Mouse (Mus musculus) right cerebral cortex, postnatal 4 days (tissue): ENCODE data around the gene Lgals1.
A peak's percentile ranks its signal among the peaks of the same experiment; 100 is the strongest.

Experiments
- DNase-seq: peaks from one replicate; pipeline ENCODE4 v3.0.0-alpha.2; 2022

The Lgals1 gene

GRCm38 (mm10) chr15:78940325-78940724 lies 13.8 kb downstream of the Lgals1 start:
- DNase-seq, result no peak

DNA sequence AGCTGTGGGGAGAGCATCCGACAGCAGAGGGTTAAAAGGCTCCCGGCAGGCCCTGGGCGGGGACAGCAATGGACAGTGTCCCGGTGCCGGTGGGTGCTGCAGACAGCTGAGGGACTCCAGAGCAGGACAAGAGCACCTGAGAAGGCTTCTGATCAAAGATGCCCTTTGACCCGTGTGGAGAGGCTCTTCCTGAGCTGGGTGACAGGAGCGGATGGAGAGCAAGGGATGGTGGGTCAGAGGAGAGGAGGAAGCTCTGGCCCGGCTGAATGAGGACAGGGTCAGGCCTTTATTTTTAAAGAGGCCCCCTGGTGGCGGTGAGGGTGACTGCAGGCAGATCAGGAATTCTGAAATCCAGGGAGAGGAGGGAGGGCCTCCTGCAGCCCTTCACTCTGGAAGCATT lies 16.1 kb downstream of the Lgals1 start:
- DNase-seq, result peak; percentile 79

DNA sequence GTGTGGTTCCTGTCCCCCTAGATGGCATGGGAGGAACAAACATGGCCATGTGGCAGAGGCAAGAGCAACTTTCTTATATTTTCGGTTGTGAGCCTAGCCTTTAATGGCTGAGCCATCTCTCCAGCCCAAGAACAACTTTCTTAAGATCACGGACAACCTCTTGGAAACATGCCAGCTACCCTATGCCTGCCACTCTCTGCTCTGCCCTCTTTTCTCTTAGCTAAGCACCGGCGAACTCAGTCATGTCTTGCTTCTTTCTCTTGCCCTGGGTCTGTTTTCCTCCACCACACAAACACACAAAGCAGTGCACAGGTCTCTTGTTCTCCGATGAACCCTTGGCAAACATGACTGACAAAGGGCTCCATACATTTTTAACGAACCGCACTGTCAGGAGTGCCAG lies 19.7 kb downstream of the Lgals1 start:
- no peak for DNase-seq

DNA sequence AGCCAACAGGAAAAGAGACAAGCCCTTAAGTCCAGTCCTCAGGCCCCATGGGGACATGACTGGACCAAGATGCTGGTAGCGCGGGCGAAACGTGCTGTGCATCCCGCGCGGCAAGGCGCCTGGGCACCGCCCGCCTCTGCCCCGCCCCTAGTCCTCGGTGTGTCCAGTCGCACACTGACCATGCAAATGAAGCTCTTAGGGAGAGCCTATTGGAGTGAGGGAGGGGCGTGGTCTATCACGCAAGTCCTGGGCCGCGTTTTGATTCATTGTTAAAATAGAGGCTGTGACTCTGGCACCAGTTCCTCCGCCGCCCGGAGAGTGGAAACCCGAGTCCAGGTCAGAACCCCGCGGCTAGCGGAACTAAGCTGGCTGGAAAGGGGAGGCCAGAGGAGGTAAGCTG lies 21.1 kb downstream of the Lgals1 start, which contains the start of gene Triobp:
Gene Triobp (plus strand): TSS at position 68 of the 400 bp plus-strand sequence.
- DNase-seq, result peak; percentile 77

DNA sequence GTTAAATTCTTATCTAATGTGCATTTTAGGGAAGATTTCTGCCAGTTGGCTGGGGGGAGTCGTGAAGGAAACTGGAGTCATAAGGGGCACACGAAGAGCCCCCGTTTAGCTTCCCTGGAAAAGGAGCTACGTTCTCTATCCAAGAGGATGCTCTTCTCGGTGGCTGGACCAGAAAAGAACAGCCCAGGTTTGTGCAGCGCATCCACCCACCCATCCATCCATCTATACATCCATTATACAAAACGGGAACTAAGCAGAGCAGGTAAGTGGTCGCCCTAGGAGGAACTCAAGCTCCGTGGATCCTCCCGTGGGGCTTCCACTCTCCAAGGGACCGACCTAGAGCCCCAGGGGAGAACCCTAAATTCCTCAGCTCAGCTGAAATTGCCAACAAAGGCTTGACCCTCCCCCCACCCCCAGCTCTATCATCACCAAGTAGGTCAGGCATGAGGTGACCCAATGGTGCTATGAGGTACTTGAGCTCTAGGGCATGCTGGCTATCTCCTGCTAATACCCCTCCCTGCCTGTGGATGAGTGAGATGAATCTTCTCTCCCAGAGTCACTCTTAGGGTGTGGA lies 21.7 kb downstream of the Lgals1 start:
- no peak for DNase-seq

DNA sequence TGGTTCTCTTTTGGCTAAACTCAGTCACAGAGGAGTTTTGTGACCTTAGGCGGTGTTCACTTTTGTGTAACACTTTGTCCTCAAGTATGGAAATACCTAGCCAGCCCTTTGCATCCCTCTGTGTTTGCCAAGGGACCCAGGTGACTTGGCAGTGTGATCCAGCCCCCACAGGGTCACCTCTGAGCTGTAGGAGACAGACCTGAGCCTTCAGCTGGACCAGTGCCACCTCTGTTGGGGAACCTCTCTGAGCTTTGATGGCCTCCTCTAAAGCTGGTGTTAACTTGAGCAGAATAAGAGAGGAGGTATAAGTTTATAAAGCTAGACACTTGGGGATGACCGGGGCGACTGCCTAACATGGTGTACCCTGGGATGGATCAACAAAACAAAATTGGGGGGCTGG lies 22.4 kb downstream of the Lgals1 start:
- no peak for DNase-seq

- no peak for DNase-seq
Observed at GRCm38 (mm10) chr15:78955663-78956062, 29.1 kb downstream of the Lgals1 start.

GRCm38 (mm10) chr15:78956351-78956750 lies 29.8 kb downstream of the Lgals1 start:
- no peak for DNase-seq

- no peak for DNase-seq
Observed at GRCm38 (mm10) chr15:78957021-78957420, 30.5 kb downstream of the Lgals1 start.

DNA sequence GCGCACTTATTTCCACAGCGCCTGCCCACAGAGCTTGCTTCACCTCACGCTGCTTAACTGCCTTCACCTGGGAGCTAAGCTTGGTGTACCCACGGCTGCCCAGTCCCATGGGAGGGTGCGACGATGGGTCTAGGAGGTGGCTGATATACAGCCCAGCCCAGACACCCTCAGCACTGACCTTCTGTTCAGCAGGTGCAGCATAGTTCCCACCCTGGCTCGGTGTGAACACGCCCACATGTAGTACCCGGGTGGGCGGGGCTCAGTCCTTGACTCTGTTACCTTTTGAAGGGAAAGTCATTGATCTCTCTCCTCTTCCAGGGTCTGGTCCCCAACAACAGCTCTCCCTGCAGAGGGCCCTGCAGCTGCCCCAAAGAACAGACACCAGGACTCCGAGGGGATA lies 33.0 kb downstream of the Lgals1 start:
- DNase-seq, result no peak

- no peak for DNase-seq
Observed at GRCm38 (mm10) chr15:78960088-78960487, 33.6 kb downstream of the Lgals1 start.

- DNase-seq, result peak; percentile 66
Observed at GRCm38 (mm10) chr15:78962885-78963284, 36.4 kb downstream of the Lgals1 start.

DNA sequence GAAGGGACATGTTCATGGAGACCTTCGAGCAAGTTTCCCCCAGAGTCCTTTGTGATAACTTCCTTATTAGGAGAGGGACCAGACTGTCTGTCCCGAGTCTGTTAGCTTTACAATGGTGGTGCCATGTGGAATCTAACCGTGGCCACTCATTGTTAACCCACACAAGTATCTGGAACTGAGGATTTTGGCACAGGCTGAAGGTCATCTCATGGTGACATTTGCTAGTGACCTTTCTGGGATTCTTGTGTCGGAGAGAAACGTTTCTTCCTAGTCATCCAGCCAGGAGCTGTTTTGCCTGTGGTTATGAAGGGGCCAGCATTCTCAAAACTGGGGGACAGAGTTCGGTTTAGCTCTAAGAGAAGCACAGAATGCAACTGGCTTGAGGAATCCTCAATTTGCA lies 45.1 kb downstream of the Lgals1 start:
- DNase-seq, result no peak

- no peak for DNase-seq
Observed at GRCm38 (mm10) chr15:78973950-78974349, 47.4 kb downstream of the Lgals1 start.

GRCm38 (mm10) chr15:78977676-78978159 lies 51.2 kb downstream of the Lgals1 start:
- no peak for DNase-seq

- DNase-seq, result no peak
Observed at GRCm38 (mm10) chr15:78978875-78979274, 52.4 kb downstream of the Lgals1 start.
